Mouse (Mus musculus): ENCODE data around the gene Lsm4. TPM values are rescaled to one million over a fixed set of nuclear protein-coding genes. Genes with fewer than 3 reads are reported as not detected.

Lsm4 gene
- polyA plus RNA-seq, 1 experiment from 2014 or later = 220 TPM

DNA sequence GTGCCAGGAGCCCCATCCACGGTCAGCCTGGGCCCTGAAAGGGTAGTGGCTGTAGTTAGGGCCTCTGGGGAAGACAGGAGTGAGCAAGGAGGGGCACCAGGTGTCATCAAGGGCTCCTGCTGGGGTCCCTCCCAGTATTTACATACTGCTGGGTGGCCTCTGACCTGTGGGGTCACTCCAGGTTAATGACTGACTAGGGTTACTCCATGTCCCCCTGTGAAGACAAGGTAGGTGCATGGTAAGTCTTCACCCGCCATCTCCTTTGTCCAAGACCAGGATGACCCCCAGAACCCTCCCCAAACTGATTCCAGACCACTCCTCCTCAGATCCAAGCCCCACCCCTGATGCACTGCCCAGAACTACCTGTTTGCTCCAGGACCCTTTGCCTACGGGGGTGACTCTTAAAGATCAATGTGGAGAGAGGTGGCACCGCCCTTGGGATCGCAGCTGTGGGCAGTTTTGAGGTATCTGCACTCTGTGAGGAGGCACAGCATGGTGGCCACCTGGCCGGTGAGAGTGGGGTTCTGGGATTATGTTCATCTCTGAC, 40.6 kb upstream of the Lsm4 start, which contains the start of gene Gdf15:
Gdf15 (minus strand) TSS at position 111 of the 547 bp plus-strand sequence.
- no peak within 1 kb of the TSS for H3K4me2 ChIP-seq (ENCODE audit: low read length)
- H3K9me3 ChIP-seq (replicated peaks; ENCODE audit: control insufficient read depth, low read length) = no peaks in the 10 kb centered on the region
- 73% methylated on average over 6 of the region's 6 CpGs for WGBS
- no peak within 1 kb of the TSS for H3K27ac ChIP-seq (ENCODE audit: low read depth, low read length)
- ATAC-seq = no peak
- peaks cover 8% of the 10 kb centered on the region; the same call in 1 of the 2 replicates for H3K27me3 ChIP-seq (replicated peaks; ENCODE audit: control insufficient read depth, insufficient read depth, low read length)
- H3K9ac ChIP-seq (ENCODE audit: low read length) = no peak within 1 kb of the TSS
- H3K36me3 ChIP-seq (ENCODE audit: control insufficient read depth, insufficient read depth, low read length) = no peaks in the 10 kb centered on the region
- no peak for DNase-seq (ENCODE audit: low spot score)
- H3K4me3 ChIP-seq (ENCODE audit: low read depth, low read length) = no peak within 1 kb of the TSS
- H3K4me1 ChIP-seq (ENCODE audit: control insufficient read depth, insufficient read depth, low read length) = peaks cover 3% of the 10 kb centered on the region; the same call in 1 of the 2 replicates

DNA sequence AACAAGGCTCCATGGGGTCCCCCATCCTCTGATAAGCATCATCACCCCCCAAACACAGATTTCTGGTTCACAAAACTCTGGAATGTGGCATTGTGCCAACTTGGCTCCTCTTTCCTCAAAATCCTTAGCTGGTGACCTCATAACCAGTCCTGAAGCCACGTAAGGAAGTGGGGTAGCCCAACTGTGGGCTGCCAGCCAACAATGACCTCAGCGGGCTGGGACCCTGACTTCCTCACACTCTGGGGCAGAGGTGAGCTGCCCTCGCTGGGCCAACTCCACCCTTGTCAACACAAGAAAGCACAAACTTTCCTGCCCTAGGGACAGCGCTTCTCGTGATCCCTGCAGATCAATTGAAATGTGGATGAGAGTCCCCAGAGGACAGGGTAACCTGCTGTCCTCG, 39.0 kb upstream of the Lsm4 start:
- H3K9me3 ChIP-seq (replicated peaks; ENCODE audit: control insufficient read depth, low read length) = no peaks in the 10 kb centered on the region
- no peaks in the 10 kb centered on the region for H3K36me3 ChIP-seq (ENCODE audit: control insufficient read depth, insufficient read depth, low read length)
- H3K9ac ChIP-seq (ENCODE audit: low read length) = no peak overlapping the region
- no peak for ATAC-seq
- DNase-seq (ENCODE audit: low spot score) = no peak
- no peak overlapping the region for H3K4me2 ChIP-seq (ENCODE audit: low read length)
- H3K27ac ChIP-seq (ENCODE audit: low read depth, low read length) = no peak overlapping the region
- peaks cover 8% of the 10 kb centered on the region; the same call in 1 of the 2 replicates for H3K27me3 ChIP-seq (replicated peaks; ENCODE audit: control insufficient read depth, insufficient read depth, low read length)
- WGBS = 57% methylated on average over 6 of the region's 6 CpGs
- H3K4me3 ChIP-seq (ENCODE audit: low read depth, low read length) = no peak overlapping the region
- peaks cover 3% of the 10 kb centered on the region; the same call in 1 of the 2 replicates for H3K4me1 ChIP-seq (ENCODE audit: control insufficient read depth, insufficient read depth, low read length)

DNA sequence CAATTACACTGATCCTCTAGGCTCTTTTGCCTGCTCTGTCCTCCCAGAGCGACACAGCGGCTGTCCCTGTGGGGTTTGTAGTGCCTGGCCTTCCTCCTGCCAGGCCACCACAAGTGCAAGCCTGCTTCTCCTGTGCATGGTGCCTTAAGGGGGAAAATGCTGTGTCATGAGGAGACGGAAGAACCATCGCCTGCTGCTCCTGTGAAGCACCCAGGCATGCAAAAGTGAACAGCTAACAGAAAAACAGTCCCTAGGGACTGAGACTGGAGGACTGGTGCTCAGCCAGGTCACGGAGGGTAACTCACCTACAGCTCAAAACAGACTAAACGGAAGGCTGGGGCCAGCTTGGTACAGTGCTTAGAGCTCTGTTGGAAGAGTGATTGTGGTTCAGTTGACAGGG, 37.5 kb upstream of the Lsm4 start:
- Histone ChIP-seq H3K4me1 (ENCODE audit: control insufficient read depth, insufficient read depth, low read length) (0 out of 2 replicates have a peak, but pooled peaks cover 3% of the 10 kb centered on the region), H3K36me3 (ENCODE audit: control insufficient read depth, insufficient read depth, low read length) (no peaks in the 10 kb centered on the region), H3K4me2 (ENCODE audit: low read length) (no peak overlapping the region), H3K27ac (ENCODE audit: low read depth, low read length) (no peak overlapping the region), H3K4me3 (ENCODE audit: low read depth, low read length) (no peak overlapping the region), H3K9ac (ENCODE audit: low read length) (no peak overlapping the region), H3K9me3 (replicated peaks; ENCODE audit: control insufficient read depth, low read length) (no peaks in the 10 kb centered on the region), H3K27me3 (replicated peaks; ENCODE audit: control insufficient read depth, insufficient read depth, low read length) (peaks cover 8% of the 10 kb centered on the region; the same call in 1 of the 2 replicates)
- WGBS = 81% methylated on average over 6 of the region's 6 CpGs
- ATAC-seq (no peak), DNase-seq (ENCODE audit: low spot score) (no peak)

DNA sequence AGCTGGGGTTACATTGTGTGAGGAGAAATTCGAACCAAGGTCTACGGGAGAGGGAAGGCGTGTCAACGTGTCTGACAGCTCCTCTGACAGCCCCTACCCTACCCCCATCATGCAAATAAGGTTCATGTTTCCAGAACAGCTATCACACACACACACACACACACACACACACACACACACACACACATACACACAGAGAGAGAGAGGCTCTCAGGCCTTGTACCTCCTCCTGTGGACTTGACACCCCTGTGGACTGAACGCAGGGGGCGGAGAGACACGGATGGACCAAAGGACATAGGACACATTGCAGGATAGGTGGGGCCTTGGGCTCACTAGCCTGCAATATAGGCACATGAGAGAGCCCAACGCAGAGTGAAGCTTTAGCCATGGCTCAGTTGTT, 36.2 kb upstream of the Lsm4 start:
- no peaks in the 10 kb centered on the region for H3K27me3 ChIP-seq (replicated peaks; ENCODE audit: control insufficient read depth, insufficient read depth, low read length)
- WGBS = 60% methylated on average over 8 of the region's 8 CpGs
- no peaks in the 10 kb centered on the region for H3K36me3 ChIP-seq (ENCODE audit: control insufficient read depth, insufficient read depth, low read length)
- DNase-seq (ENCODE audit: low spot score) = no peak
- no peak overlapping the region for H3K9ac ChIP-seq (ENCODE audit: low read length)
- H3K4me3 ChIP-seq (ENCODE audit: low read depth, low read length) = no peak overlapping the region
- H3K9me3 ChIP-seq (replicated peaks; ENCODE audit: control insufficient read depth, low read length) = no peaks in the 10 kb centered on the region
- no peak overlapping the region for H3K4me2 ChIP-seq (ENCODE audit: low read length)
- no peak for ATAC-seq
- no peak overlapping the region for H3K27ac ChIP-seq (ENCODE audit: low read depth, low read length)
- H3K4me1 ChIP-seq (ENCODE audit: control insufficient read depth, insufficient read depth, low read length) = no peaks in the 10 kb centered on the region

DNA sequence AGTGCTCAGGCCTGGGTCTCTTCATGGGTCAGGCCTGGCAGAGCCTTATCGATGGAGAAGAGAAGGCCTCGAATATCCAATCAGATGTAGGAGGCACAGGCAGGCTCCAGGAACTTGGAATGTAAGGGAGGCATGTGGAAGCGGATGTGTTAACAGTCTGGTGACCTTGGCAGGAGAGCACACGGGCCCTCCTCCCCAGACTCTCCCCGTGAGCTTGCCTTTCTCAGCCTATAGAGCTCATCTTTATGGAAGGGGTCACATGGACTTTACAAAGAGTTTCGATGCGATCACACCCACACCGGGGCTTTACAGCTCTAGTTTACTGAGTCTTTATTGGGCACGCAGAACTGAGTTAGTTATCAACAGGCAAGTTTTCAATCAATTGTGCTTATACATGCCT, 34.3 kb upstream of the Lsm4 start:
- WGBS = 77% methylated on average over 9 of the region's 9 CpGs
- H3K36me3 ChIP-seq (ENCODE audit: control insufficient read depth, insufficient read depth, low read length) = no peaks in the 10 kb centered on the region
- no peak overlapping the region for H3K27ac ChIP-seq (ENCODE audit: low read depth, low read length)
- H3K27me3 ChIP-seq (replicated peaks; ENCODE audit: control insufficient read depth, insufficient read depth, low read length) = no peaks in the 10 kb centered on the region
- no peak overlapping the region for H3K9ac ChIP-seq (ENCODE audit: low read length)
- no peak for DNase-seq (ENCODE audit: low spot score)
- H3K4me2 ChIP-seq (ENCODE audit: low read length) = no peak overlapping the region
- ATAC-seq = no peak
- H3K4me1 ChIP-seq (ENCODE audit: control insufficient read depth, insufficient read depth, low read length) = no peaks in the 10 kb centered on the region
- no peak overlapping the region for H3K4me3 ChIP-seq (ENCODE audit: low read depth, low read length)
- H3K9me3 ChIP-seq (replicated peaks; ENCODE audit: control insufficient read depth, low read length) = no peaks in the 10 kb centered on the region

DNA sequence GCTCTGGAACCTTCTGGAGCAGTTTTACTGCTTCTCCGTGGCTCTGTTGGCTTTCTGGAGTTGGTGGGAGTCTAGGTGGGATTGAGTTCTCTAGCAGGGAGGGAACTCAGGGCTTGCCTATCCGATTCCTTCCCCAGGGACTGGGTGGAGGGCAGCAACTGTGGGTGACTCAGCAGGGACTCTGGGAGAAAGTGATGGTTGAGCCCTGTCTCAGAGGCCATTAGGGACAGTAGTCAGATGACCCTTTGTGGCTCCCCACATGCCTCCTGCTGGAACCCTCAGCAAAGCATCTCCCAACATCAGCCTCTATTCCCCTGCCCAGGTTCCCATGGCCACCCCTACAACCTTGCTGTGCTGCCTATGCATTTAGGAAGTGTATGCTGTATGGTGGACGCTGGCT, 30.0 kb upstream of the Lsm4 start:
- Histone ChIP-seq H3K27ac (ENCODE audit: low read depth, low read length) (no peak overlapping the region), H3K9ac (ENCODE audit: low read length) (no peak overlapping the region), H3K4me1 (ENCODE audit: control insufficient read depth, insufficient read depth, low read length) (no peaks in the 10 kb centered on the region), H3K4me3 (ENCODE audit: low read depth, low read length) (no peak overlapping the region), H3K36me3 (ENCODE audit: control insufficient read depth, insufficient read depth, low read length) (no peaks in the 10 kb centered on the region), H3K4me2 (ENCODE audit: low read length) (no peak overlapping the region), H3K9me3 (replicated peaks; ENCODE audit: control insufficient read depth, low read length) (no peaks in the 10 kb centered on the region), H3K27me3 (replicated peaks; ENCODE audit: control insufficient read depth, insufficient read depth, low read length) (no peaks in the 10 kb centered on the region; the same call in 1 of the 2 replicates)
- DNase-seq (ENCODE audit: low spot score) = no peak
- 85% methylated on average over 3 of the region's 3 CpGs for WGBS
- ATAC-seq = no peak

DNA sequence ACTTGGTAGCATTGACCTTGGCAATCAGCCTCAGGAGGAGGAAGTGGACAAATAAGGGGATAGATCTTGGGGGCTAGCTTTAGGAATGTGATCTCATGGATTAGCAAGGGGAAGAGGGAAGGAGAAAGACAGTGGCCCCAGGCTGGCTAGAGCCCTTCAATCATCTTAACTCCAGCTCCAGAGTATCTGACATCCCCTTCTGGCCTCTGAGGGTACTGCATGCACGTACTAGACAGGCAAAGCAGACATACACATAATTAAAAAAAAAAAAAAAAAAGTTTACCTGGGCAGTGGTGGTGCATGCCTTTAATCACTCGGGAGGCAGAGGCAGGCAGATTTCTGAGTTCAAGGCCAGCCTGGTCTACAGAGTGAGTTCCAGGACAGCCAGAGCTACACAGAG, 29.0 kb upstream of the Lsm4 start:
- Histone ChIP-seq H3K9ac (ENCODE audit: low read length) (no peak overlapping the region), H3K27me3 (replicated peaks; ENCODE audit: control insufficient read depth, insufficient read depth, low read length) (no peaks in the 10 kb centered on the region; the same call in 1 of the 2 replicates), H3K27ac (ENCODE audit: low read depth, low read length) (no peak overlapping the region), H3K9me3 (replicated peaks; ENCODE audit: control insufficient read depth, low read length) (no peaks in the 10 kb centered on the region), H3K4me2 (ENCODE audit: low read length) (no peak overlapping the region), H3K36me3 (ENCODE audit: control insufficient read depth, insufficient read depth, low read length) (no peaks in the 10 kb centered on the region), H3K4me3 (ENCODE audit: low read depth, low read length) (no peak overlapping the region), H3K4me1 (ENCODE audit: control insufficient read depth, insufficient read depth, low read length) (peaks cover under 1% of the 10 kb centered on the region)
- 57% methylated on average over 2 of the region's 2 CpGs for WGBS
- DNase-seq (ENCODE audit: low spot score) (no peak), ATAC-seq (no peak)

DNA sequence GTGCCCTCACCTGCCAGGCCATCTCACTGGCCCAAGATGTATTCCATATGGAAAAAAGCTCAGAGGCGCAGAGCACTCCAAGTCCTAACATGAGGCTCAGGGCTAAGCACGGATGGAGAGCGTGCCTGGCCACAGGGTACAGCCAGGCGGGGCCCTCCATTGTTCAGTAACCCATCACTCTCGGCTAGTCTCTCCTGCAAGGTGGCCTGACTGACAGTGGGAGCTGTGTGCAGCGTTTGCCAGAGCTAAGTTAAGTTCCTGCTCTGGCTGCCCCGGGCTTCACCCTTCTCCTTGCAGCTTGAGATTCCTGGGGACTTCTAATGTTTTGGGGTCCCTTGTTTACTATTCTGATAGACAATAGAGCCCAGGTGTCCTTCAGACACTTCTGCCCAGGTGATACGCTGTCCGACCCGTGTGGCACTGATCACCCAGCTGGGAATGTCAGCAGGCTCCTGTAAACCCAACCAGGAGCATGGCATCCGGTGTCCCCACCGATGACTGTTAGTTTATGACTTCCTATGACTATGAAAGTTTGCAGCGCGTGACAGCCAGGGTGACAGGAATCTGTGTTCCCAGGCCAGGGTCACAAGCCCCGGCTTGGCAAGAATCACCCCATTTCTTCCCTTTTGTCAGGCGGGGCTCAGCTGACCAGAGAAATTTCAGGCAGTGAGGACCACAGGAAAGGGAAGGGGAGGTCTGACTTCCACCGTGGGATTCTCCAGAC, 27.4 kb upstream of the Lsm4 start:
- ATAC-seq (no peak), DNase-seq (ENCODE audit: low spot score) (no peak)
- peaks cover 7% of the 10 kb centered on the region for H3K4me1 ChIP-seq (ENCODE audit: control insufficient read depth, insufficient read depth, low read length)
- no peak overlapping the region for H3K4me3 ChIP-seq (ENCODE audit: low read depth, low read length)
- WGBS = 66% methylated on average over 17 of the region's 17 CpGs
- H3K9ac ChIP-seq (ENCODE audit: low read length) = no peak overlapping the region
- no peak overlapping the region for H3K27ac ChIP-seq (ENCODE audit: low read depth, low read length)
- H3K27me3 ChIP-seq (replicated peaks; ENCODE audit: control insufficient read depth, insufficient read depth, low read length) = no peaks in the 10 kb centered on the region; the same call in 1 of the 2 replicates
- H3K9me3 ChIP-seq (replicated peaks; ENCODE audit: control insufficient read depth, low read length) = no peaks in the 10 kb centered on the region
- H3K4me2 ChIP-seq (ENCODE audit: low read length) = no peak overlapping the region
- H3K36me3 ChIP-seq (ENCODE audit: control insufficient read depth, insufficient read depth, low read length) = peaks cover 13% of the 10 kb centered on the region

DNA sequence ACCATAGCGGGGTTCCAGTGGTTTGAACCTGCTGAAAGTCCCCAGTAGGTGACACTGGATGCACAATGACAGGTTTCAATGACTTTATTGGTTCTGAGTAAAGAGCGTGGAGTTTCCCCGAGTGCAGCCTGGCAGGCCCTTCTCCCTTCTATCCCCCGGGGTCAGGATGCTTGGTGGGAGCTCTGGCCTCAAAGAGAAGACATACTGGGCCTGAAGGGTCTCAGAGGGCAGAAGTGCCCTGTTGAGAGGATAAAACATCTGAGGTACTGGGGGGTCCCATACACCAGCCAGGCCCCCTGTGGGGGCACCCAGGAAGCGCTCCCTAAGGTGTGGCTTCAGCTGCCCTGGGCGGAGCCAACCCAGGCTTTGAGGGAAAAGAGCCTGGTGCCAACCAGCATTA, 26.7 kb upstream of the Lsm4 start:
- H3K4me2 ChIP-seq (ENCODE audit: low read length) = no peak overlapping the region
- H3K4me3 ChIP-seq (ENCODE audit: low read depth, low read length) = no peak overlapping the region
- 0 out of 2 replicates have a peak overlapping the region, but pooled peaks have one; percentile 21 for H3K9ac ChIP-seq (ENCODE audit: low read length)
- ATAC-seq (no peak), DNase-seq (ENCODE audit: low spot score) (no peak)
- 80% methylated on average over 6 of the region's 6 CpGs for WGBS
- H3K4me1 ChIP-seq (ENCODE audit: control insufficient read depth, insufficient read depth, low read length) = peaks cover 7% of the 10 kb centered on the region
- peaks cover 21% of the 10 kb centered on the region for H3K36me3 ChIP-seq (ENCODE audit: control insufficient read depth, insufficient read depth, low read length)
- no peaks in the 10 kb centered on the region for H3K9me3 ChIP-seq (replicated peaks; ENCODE audit: control insufficient read depth, low read length)
- no peaks in the 10 kb centered on the region; the same call in 1 of the 2 replicates for H3K27me3 ChIP-seq (replicated peaks; ENCODE audit: control insufficient read depth, insufficient read depth, low read length)
- no peak overlapping the region for H3K27ac ChIP-seq (ENCODE audit: low read depth, low read length)

Measured in forebrain, embryonic 14.5 days (tissue).